Mouse (Mus musculus): ENCODE measurements around the gene Cpe. TPM values are rescaled to one million over a fixed set of nuclear protein-coding genes. Genes with fewer than 3 reads are reported as not detected.

Cpe gene
- total and polyA plus RNA-seq, 3 experiments = 0.13 TPM; not detected in 2

DNA sequence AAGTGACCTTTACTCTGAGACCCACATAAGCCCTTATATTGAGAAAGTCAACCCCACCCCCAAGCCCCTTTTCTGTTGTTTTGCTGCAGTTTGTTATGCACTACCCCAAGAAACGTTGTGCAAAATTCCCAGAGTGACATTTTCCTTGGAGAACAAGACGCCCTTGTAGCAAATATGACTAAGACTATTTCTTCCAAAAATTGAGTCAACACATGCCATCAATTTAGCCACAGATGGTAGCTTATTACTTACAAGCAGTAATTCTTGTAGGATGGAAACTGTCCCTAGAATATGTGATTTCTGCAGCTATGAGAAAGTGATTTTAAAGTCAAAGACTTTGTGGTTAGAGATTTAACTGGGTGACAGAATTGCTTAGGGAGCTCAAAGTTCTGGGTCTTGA, 37.8 kb downstream of the Cpe start (continued):
- no peak for TF ChIP-seq ZKSCAN1 (IDR thresholded peaks at IDR 0.05; ENCODE audit: borderline replicate concordance, low read depth, low read length)

DNA sequence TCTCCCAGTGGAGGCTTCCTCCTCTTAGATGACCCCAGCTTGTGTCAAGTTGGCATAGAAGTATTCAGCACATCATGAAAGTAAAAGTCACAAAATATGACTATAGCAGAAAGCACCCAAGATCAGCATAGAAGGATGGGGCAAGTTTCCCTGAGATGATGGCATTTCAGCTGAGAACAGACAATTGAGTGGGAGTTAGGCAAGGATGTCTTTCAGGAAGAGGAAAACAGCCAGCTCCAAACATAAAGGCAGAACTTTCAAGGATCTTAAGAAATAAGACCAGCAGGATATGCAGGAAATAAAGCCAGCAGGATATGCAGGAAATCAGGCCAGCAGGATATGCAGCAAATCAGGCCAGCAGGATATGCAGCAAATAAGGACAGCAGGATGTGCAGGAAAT, 40.6 kb downstream of the Cpe start:
- DNase-seq (ENCODE audit: extremely low read depth) = no peak
- Histone ChIP-seq H3K27ac (ENCODE audit: insufficient read depth, low read depth) (no peak overlapping the region), H3K4me1 (ENCODE audit: control insufficient read depth in 1 of 2, insufficient read depth in 2 of 2) (no peaks in the 10 kb centered on the region), H3K4me2 (ENCODE audit: insufficient read depth, low read depth, poor library complexity, severe bottlenecking) (no peak overlapping the region), H3K4me3 (replicated peaks in 1 of 3; ENCODE audit: low read depth in 2 of 3, low read length in 2 of 3, poor library complexity in 1 of 3) (no peak overlapping the region), H3K9me3 (replicated peaks; ENCODE audit: low read length) (no peaks in the 10 kb centered on the region), H3K9ac (ENCODE audit: insufficient read depth, low read depth) (no peak overlapping the region), H3K27me3 (replicated peaks) (no peaks in the 10 kb centered on the region), H3K36me3 (replicated peaks in 1 of 2; ENCODE audit: control insufficient read depth in 1 of 2, insufficient read depth in 1 of 2, low read length in 1 of 2) (no peaks in the 10 kb centered on the region), H3K79me2 (replicated peaks; ENCODE audit: control insufficient read depth, extremely low read depth, insufficient read depth, poor library complexity, severe bottlenecking) (no peaks in the 10 kb centered on the region)
- dilution Hi-C loops (cut with MboI; ENCODE audit: extremely low pct_ligation_motif_present, extremely low pct_unique_long_range_greater_than_20kb, low sequenced_read_pairs) (no loop called here), in situ Hi-C loops (cut with MboI; ENCODE audit: low pct_ligation_motif_present, low pct_unique_long_range_greater_than_20kb, low sequenced_read_pairs) (no loop called here)
- TF ChIP-seq BHLHE40 (IDR thresholded peaks at IDR 0.05; ENCODE audit: low read depth, low read length) = no peak
- TF ChIP-seq USF2 (conservative IDR thresholded peaks at IDR 0.05; ENCODE audit: low read depth, low read length) = no peak
- no peak for TF ChIP-seq NRF1 (IDR thresholded peaks at IDR 0.05; ENCODE audit: low read depth, low read length)
- TF ChIP-seq JUN (IDR thresholded peaks at IDR 0.05; ENCODE audit: insufficient read depth, low read depth, low read length) = no peak
- TF ChIP-seq ZC3H11A (IDR thresholded peaks at IDR 0.05; ENCODE audit: low read depth, low read length) = no peak
- TF ChIP-seq JUND (conservative IDR thresholded peaks at IDR 0.05; ENCODE audit: low read depth, low read length) = no peak
- no peak for TF ChIP-seq MEF2A (IDR thresholded peaks at IDR 0.05; ENCODE audit: borderline replicate concordance, low read depth, low read length)
- no peak for TF ChIP-seq ZNF384 (IDR thresholded peaks at IDR 0.05; ENCODE audit: low read depth, low read length)
- TF ChIP-seq ZKSCAN1 (IDR thresholded peaks at IDR 0.05; ENCODE audit: borderline replicate concordance, low read depth, low read length) = no peak
- no peak for TF ChIP-seq POLR2A (IDR thresholded peaks at IDR 0.05; ENCODE audit: low read depth, low read length)
- TF ChIP-seq UBTF (IDR thresholded peaks at IDR 0.05; ENCODE audit: low read depth, low read length) = no peak
- TF ChIP-seq POLR2AphosphoS2 (IDR thresholded peaks at IDR 0.05; ENCODE audit: low read depth, low read length) = no peak
- no peak for TF ChIP-seq SMC3 (IDR thresholded peaks at IDR 0.05; ENCODE audit: low read depth, low read length)
- no peak for TF ChIP-seq SIN3A (IDR thresholded peaks at IDR 0.05; ENCODE audit: low read length)
- no peak for TF ChIP-seq MAFK (IDR thresholded peaks at IDR 0.05; ENCODE audit: insufficient replicate concordance, low read length)
- no peak for TF ChIP-seq CHD2 (IDR thresholded peaks at IDR 0.05; ENCODE audit: low read length)

DNA sequence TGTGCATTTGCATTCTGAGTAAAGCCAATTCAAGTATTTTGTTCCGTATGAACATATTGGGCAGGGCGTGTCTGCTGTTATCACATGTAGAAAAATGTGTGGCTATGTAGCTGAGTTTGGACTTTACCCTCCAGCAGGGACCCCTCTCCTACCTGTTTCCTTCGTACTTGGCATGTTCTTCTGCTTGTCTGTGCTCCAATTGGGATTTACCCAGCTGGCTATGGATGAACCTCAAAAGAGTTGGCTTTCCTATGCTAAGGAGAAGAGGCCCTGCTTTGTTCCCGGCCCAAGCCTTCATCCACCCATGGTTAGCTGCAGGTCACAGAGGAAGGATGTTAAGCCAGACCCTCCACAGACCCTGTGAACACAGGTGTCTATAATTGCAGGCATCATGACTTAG, 44.8 kb downstream of the Cpe start:
- Histone ChIP-seq H3K79me2 (replicated peaks; ENCODE audit: control insufficient read depth, extremely low read depth, insufficient read depth, poor library complexity, severe bottlenecking) (no peaks in the 10 kb centered on the region), H3K27ac (ENCODE audit: insufficient read depth, low read depth) (no peak overlapping the region), H3K4me1 (ENCODE audit: control insufficient read depth in 1 of 2, insufficient read depth in 2 of 2) (no peaks in the 10 kb centered on the region), H3K9ac (ENCODE audit: insufficient read depth, low read depth) (no peak overlapping the region), H3K9me3 (replicated peaks; ENCODE audit: low read length) (no peaks in the 10 kb centered on the region), H3K4me3 (replicated peaks in 1 of 3; ENCODE audit: low read depth in 2 of 3, low read length in 2 of 3, poor library complexity in 1 of 3) (no peak overlapping the region), H3K27me3 (replicated peaks) (no peaks in the 10 kb centered on the region), H3K4me2 (ENCODE audit: insufficient read depth, low read depth, poor library complexity, severe bottlenecking) (no peak overlapping the region), H3K36me3 (replicated peaks in 1 of 2; ENCODE audit: control insufficient read depth in 1 of 2, insufficient read depth in 1 of 2, low read length in 1 of 2) (no peaks in the 10 kb centered on the region)
- in situ Hi-C loops (cut with MboI; ENCODE audit: low pct_ligation_motif_present, low pct_unique_long_range_greater_than_20kb, low sequenced_read_pairs) (no loop called here), dilution Hi-C loops (cut with MboI; ENCODE audit: extremely low pct_ligation_motif_present, extremely low pct_unique_long_range_greater_than_20kb, low sequenced_read_pairs) (no loop called here)
- no peak for DNase-seq (ENCODE audit: extremely low read depth)
- TF ChIP-seq NRF1 (IDR thresholded peaks at IDR 0.05; ENCODE audit: low read depth, low read length) (no peak), JUND (conservative IDR thresholded peaks at IDR 0.05; ENCODE audit: low read depth, low read length) (no peak), TBP (conservative IDR thresholded peaks at IDR 0.05; ENCODE audit: low read depth, low read length) (no peak), MAFK (IDR thresholded peaks at IDR 0.05; ENCODE audit: insufficient replicate concordance, low read length) (no peak), KAT2A (IDR thresholded peaks at IDR 0.05; ENCODE audit: insufficient replicate concordance, low read length) (no peak)

All from CH12.LX (cell line).